Mouse (Mus musculus): ENCODE measurements around the gene Pla2g2d.

DNA sequence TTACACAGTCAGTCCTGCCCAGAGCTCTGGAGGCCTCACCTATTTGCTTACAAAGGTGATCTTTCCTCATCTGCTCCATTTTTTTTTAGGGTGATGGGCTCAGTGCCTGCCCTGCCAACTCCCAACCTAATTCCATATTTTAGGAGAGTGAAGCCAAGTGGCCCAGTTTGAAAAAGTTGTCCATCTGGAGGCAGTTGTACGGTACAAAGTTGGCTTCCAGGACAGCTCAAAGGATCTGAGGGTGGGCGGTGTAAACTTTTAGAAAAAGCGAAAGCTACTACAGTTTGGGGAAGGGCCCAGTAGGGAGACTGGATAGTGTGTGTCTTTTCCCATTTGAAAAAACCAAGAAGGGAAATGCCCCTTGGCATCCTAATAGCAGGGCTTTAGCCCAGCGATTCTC is 40.7 kb upstream of the Pla2g2d start:
- no peak for TF ChIP-seq MYC (IDR thresholded peaks at IDR 0.05; ENCODE audit: low read depth, low read length)
- no peak for TF ChIP-seq MXI1 (IDR thresholded peaks at IDR 0.05; ENCODE audit: low read depth, low read length)
- no peak for TF ChIP-seq ZNF384 (IDR thresholded peaks at IDR 0.05; ENCODE audit: low read depth, low read length)
- TF ChIP-seq POLR2A (IDR thresholded peaks at IDR 0.05; ENCODE audit: control insufficient read depth in 1 of 2, insufficient read depth in 1 of 2, low read depth in 1 of 2, low read length in 2 of 2, poor library complexity in 1 of 2): no peak
- TF ChIP-seq CTCF (IDR thresholded peaks at IDR 0.05 in 2 of 3, conservative IDR thresholded peaks at IDR 0.05 in 1 of 3; ENCODE audit: control insufficient read depth in 1 of 3, insufficient read depth in 1 of 3, low read depth in 2 of 3, low read length in 3 of 3, poor library complexity in 1 of 3, severe bottlenecking in 1 of 3): no peak
- TF ChIP-seq MAFK (IDR thresholded peaks at IDR 0.05; ENCODE audit: borderline replicate concordance, low read depth, low read length): no peak
- TF ChIP-seq TBP (IDR thresholded peaks at IDR 0.05; ENCODE audit: low read depth, low read length): no peak
- TF ChIP-seq GATA1 (IDR thresholded peaks at IDR 0.05; ENCODE audit: low read depth, low read length): no peak
- no peak for TF ChIP-seq TCF12 (IDR thresholded peaks at IDR 0.05; ENCODE audit: low read depth, low read length)
- TF ChIP-seq BHLHE40 (IDR thresholded peaks at IDR 0.05; ENCODE audit: borderline replicate concordance, low read depth, low read length): no peak
- no peak for TF ChIP-seq USF2 (IDR thresholded peaks at IDR 0.05; ENCODE audit: borderline replicate concordance in 1 of 2, insufficient read depth in 1 of 2, low read depth in 1 of 2, low read length in 2 of 2)
